Mouse (Mus musculus): ENCODE results near the gene Pprc1. TPM values are rescaled to one million over a fixed set of nuclear protein-coding genes. Genes with fewer than 3 reads are reported as not detected.

Gene Pprc1
- polyA plus RNA-seq, 1 experiment from 2014 or later = 38.3 TPM

GRCm38 (mm10) chr19:46042476-46043011 is 2.1 kb upstream of the Pprc1 start:
- Histone ChIP-seq H3K27me3 (no peaks in the 10 kb centered on the region), H3K4me2 (replicated peaks) (peak overlapping the region; percentile 84), H3K9ac (peak overlapping the region; percentile 51; the same call in 1 of the 2 replicates), H3K9me3 (replicated peaks) (no peaks in the 10 kb centered on the region), H3K36me3 (no peaks in the 10 kb centered on the region), H3K27ac (replicated peaks) (peak overlapping the region; percentile 100), H3K4me3 (replicated peaks) (peak overlapping the region; percentile 72), H3K4me1 (peaks cover 73% of the 10 kb centered on the region)
- 0 out of 2 replicates have a peak, but pooled peaks have one; percentile 5 for ATAC-seq (ENCODE audit: insufficient number of reproducible peaks, low FRiP score, low TSS enrichment, low read depth)
- 4% methylated on average over 6 of the region's 6 CpGs for WGBS

DNA sequence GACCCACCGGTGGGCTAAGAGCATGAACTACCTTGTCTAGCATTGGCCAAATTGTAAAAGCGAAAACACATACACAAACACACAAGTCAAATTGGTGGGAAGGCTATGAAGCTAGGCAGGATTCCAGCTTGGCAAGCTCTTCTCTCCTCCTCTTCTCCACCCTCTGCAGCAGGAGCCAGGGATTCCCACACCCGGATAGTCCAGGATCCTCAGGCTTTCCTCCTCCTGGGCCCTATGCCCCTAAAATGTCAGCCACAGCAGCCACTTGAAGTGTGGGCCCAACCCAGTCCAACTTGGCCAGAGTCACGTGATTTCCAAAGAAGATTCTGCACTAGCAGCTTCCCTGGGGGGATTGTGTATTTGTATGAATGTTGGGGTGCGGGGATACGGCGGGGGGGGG is 1.3 kb upstream of the Pprc1 start:
- Histone ChIP-seq H3K4me1 (peaks cover 65% of the 10 kb centered on the region), H3K9ac (peak overlapping the region; percentile 51; the same call in 1 of the 2 replicates), H3K4me3 (replicated peaks) (peak overlapping the region; percentile 72), H3K9me3 (replicated peaks) (no peaks in the 10 kb centered on the region), H3K27me3 (no peaks in the 10 kb centered on the region), H3K4me2 (replicated peaks) (peak overlapping the region; percentile 84), H3K27ac (replicated peaks) (peak overlapping the region; percentile 100), H3K36me3 (no peaks in the 10 kb centered on the region)
- no peak for ATAC-seq (ENCODE audit: insufficient number of reproducible peaks, low FRiP score, low TSS enrichment, low read depth)
- WGBS = 40% methylated on average over 7 of the region's 7 CpGs

DNA sequence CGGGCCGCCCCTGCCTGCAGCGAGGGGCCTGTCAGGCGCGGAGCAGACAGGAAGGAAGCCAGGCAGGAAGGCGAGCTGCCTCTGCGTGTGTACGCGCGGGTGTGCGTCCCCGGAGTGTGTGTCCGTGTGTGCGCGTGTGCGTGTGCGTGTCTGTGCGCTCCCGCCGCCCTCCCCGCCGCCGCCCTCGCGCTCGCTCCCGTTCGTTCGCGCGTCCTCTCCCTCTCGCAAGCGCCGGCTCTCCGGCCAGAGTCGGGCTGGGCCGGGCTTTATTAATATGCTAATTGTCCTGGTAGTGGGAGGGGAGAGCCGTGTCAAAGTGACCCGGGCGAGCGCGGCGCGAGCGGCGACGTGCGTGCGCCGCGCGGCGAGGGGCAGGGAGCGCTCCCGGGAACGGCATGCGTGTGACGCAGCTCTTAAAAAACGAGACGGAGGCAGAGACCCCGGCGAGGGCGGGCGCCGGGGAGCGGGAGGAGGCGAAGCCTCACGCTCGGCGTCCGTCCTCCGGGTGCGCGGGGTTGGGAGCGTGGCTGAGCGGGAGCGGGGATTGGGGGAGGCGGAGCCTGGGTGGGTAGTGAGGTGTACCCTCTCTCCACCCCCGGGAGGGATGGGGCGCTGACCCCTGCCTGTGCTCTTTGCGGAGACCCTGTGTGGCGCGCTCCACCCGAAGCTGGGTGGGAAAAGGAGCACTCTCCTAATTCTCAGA is 458 bp downstream of the Pprc1 start, which contains the start of gene Ldb1:
Gene Ldb1 (minus strand): TSS at position 222 of the 703 bp plus-strand sequence.
- H3K36me3 ChIP-seq = no peaks in the 10 kb centered on the region
- H3K4me2 ChIP-seq (replicated peaks) = peak within 1 kb of the TSS; percentile 84
- H3K9me3 ChIP-seq (replicated peaks) = no peaks in the 10 kb centered on the region
- peaks cover 57% of the 10 kb centered on the region for H3K4me1 ChIP-seq
- peak within 1 kb of the TSS; percentile 96 for H3K9ac ChIP-seq
- ATAC-seq (ENCODE audit: insufficient number of reproducible peaks, low FRiP score, low TSS enrichment, low read depth) = peak; percentile 77
- under 1% methylated on average over 82 of the region's 84 CpGs for WGBS
- H3K4me3 ChIP-seq (replicated peaks) = peak within 1 kb of the TSS; percentile 72
- no peaks in the 10 kb centered on the region for H3K27me3 ChIP-seq
- peak within 1 kb of the TSS; percentile 100 for H3K27ac ChIP-seq (replicated peaks)

DNA sequence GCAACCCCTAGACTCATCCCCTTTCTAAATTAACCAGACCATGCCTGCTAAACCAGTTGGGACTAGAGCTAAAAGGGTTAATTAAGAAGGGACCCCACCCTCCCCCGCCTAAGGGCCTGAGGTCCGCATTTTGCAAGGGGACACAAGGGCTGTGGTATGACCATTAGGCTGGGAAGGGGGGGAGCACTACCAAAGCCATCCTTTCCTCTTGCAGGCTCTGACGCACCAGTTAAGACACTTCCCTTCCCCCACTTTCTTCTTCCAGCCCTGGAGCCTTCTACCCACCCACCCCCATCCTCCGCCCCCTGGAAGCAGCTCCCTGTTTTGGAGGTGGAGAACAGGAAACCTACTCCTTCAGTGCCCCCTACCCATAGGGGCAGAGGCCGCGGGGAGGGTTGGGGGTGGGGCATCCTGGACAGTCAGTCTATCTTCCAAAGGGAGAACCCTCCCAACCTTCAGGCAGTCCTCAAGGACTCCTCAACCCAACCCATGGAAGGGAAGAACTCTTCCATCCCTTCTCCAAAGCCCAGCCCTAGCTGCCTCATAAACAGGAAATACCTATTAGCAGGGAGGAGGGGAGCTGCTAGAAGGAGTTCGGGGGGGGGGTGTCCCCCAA is 1.1 kb downstream of the Pprc1 start:
- 3% methylated on average over 7 of the region's 7 CpGs for WGBS
- Histone ChIP-seq H3K4me2 (replicated peaks) (peak overlapping the region; percentile 84), H3K9me3 (replicated peaks) (no peaks in the 10 kb centered on the region), H3K27ac (replicated peaks) (peak overlapping the region; percentile 100), H3K9ac (peak overlapping the region; percentile 96; the same call in 1 of the 2 replicates), H3K36me3 (no peaks in the 10 kb centered on the region), H3K4me1 (peaks cover 51% of the 10 kb centered on the region), H3K27me3 (no peaks in the 10 kb centered on the region), H3K4me3 (replicated peaks) (peak overlapping the region; percentile 72)
- ATAC-seq (ENCODE audit: insufficient number of reproducible peaks, low FRiP score, low TSS enrichment, low read depth) = peak; percentile 65

DNA sequence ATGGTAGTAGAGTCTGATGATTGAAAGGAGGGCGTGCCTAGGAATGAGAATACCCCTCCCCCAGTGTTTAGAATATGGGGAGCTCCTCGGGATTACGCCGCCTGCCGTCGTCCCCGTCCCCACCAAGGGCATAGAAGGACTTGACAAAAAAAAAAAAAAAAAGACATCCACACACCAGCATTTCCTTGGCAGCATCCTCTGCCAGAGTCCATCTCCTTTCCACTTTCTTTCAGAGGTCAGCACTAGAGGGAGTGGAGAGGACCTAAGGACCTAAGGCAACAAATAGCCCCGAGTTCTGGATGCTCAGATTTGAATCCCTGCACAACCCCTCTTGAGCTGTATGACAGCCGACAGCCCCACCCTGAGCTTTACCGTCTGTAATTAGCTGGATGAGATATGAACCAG is 1.9 kb downstream of the Pprc1 start:
- Histone ChIP-seq H3K9me3 (replicated peaks) (no peaks in the 10 kb centered on the region), H3K4me1 (peaks cover 43% of the 10 kb centered on the region), H3K36me3 (no peaks in the 10 kb centered on the region), H3K9ac (no peak overlapping the region), H3K27me3 (no peaks in the 10 kb centered on the region), H3K4me2 (replicated peaks) (peak overlapping the region; percentile 84), H3K27ac (replicated peaks) (peak overlapping the region; percentile 100), H3K4me3 (replicated peaks) (no peak overlapping the region; the same call in 1 of the 2 replicates)
- no peak for ATAC-seq (ENCODE audit: insufficient number of reproducible peaks, low FRiP score, low TSS enrichment, low read depth)
- 3% methylated on average over 10 of the region's 10 CpGs for WGBS

GRCm38 (mm10) chr19:46047426-46047825 is 2.7 kb downstream of the Pprc1 start:
- Histone ChIP-seq H3K27me3 (no peaks in the 10 kb centered on the region), H3K9ac (no peak overlapping the region), H3K4me1 (peaks cover 35% of the 10 kb centered on the region), H3K27ac (replicated peaks) (0 out of 2 replicates have a peak overlapping the region, but pooled peaks have one; percentile 100), H3K36me3 (no peaks in the 10 kb centered on the region), H3K4me3 (replicated peaks) (no peak overlapping the region), H3K9me3 (replicated peaks) (no peaks in the 10 kb centered on the region), H3K4me2 (replicated peaks) (no peak overlapping the region)
- 32% methylated on average over 2 of the region's 2 CpGs for WGBS
- no peak for ATAC-seq (ENCODE audit: insufficient number of reproducible peaks, low FRiP score, low TSS enrichment, low read depth)

- H3K4me1 ChIP-seq = peaks cover 18% of the 10 kb centered on the region
- no peaks in the 10 kb centered on the region for H3K9me3 ChIP-seq (replicated peaks)
- no peak overlapping the region for H3K4me3 ChIP-seq (replicated peaks)
- H3K27me3 ChIP-seq = no peaks in the 10 kb centered on the region
- H3K4me2 ChIP-seq (replicated peaks) = no peak overlapping the region
- 50% methylated on average over 4 of the region's 4 CpGs for WGBS
- H3K36me3 ChIP-seq = no peaks in the 10 kb centered on the region
- H3K9ac ChIP-seq = no peak overlapping the region
- no peak for ATAC-seq (ENCODE audit: insufficient number of reproducible peaks, low FRiP score, low TSS enrichment, low read depth)
- no peak overlapping the region for H3K27ac ChIP-seq (replicated peaks)
These were observed 4.4 kb downstream of the Pprc1 start for GRCm38 (mm10) chr19:46049129-46049528.

GRCm38 (mm10) chr19:46050462-46050861 is 5.8 kb downstream of the Pprc1 start:
- no peak for ATAC-seq (ENCODE audit: insufficient number of reproducible peaks, low FRiP score, low TSS enrichment, low read depth)
- no peaks in the 10 kb centered on the region for H3K27me3 ChIP-seq
- no peak overlapping the region for H3K4me2 ChIP-seq (replicated peaks)
- 69% methylated on average over 2 of the region's 2 CpGs for WGBS
- no peaks in the 10 kb centered on the region for H3K9me3 ChIP-seq (replicated peaks)
- H3K9ac ChIP-seq = no peak overlapping the region
- no peak overlapping the region for H3K27ac ChIP-seq (replicated peaks)
- peaks cover 17% of the 10 kb centered on the region for H3K4me1 ChIP-seq
- H3K4me3 ChIP-seq (replicated peaks) = no peak overlapping the region
- H3K36me3 ChIP-seq = no peaks in the 10 kb centered on the region

GRCm38 (mm10) chr19:46055752-46056387 is 11.2 kb downstream of the Pprc1 start:
- Histone ChIP-seq H3K9me3 (replicated peaks) (no peaks in the 10 kb centered on the region), H3K4me1 (peaks cover 13% of the 10 kb centered on the region), H3K27ac (replicated peaks) (peak overlapping the region; percentile 97), H3K4me3 (replicated peaks) (peak overlapping the region; percentile 66), H3K27me3 (no peaks in the 10 kb centered on the region), H3K36me3 (0 out of 2 replicates have a peak, but pooled peaks cover 2% of the 10 kb centered on the region), H3K4me2 (replicated peaks) (peak overlapping the region; percentile 79), H3K9ac (peak overlapping the region; percentile 60; the same call in 1 of the 2 replicates)
- WGBS = 1% methylated on average over 11 of the region's 11 CpGs
- ATAC-seq (ENCODE audit: insufficient number of reproducible peaks, low FRiP score, low TSS enrichment, low read depth) = peak; percentile 83

GRCm38 (mm10) chr19:46056388-46056946 is 11.8 kb downstream of the Pprc1 start:
- Histone ChIP-seq H3K4me3 (replicated peaks) (peak overlapping the region; percentile 66), H3K27me3 (no peaks in the 10 kb centered on the region), H3K27ac (replicated peaks) (peak overlapping the region; percentile 97), H3K9ac (peak overlapping the region; percentile 60), H3K4me2 (replicated peaks) (peak overlapping the region; percentile 79), H3K4me1 (peaks cover 15% of the 10 kb centered on the region), H3K36me3 (0 out of 2 replicates have a peak, but pooled peaks cover 2% of the 10 kb centered on the region), H3K9me3 (replicated peaks) (no peaks in the 10 kb centered on the region)
- peak; percentile 95 for ATAC-seq (ENCODE audit: insufficient number of reproducible peaks, low FRiP score, low TSS enrichment, low read depth)
- WGBS = under 1% methylated on average over 52 of the region's 52 CpGs
